Mouse (Mus musculus): ENCODE measurements around the gene Gm10318.

The Gm10318 gene

GRCm38 (mm10) chr10:77895562-77895961, 42.9 kb downstream of the Gm10318 start:
- no peak for DNase-seq (ENCODE audit: low spot score in 2 of 2)

GRCm38 (mm10) chr10:77900126-77900525, 47.5 kb downstream of the Gm10318 start:
- DNase-seq (ENCODE audit: low spot score in 2 of 2): no peak

- DNase-seq (ENCODE audit: low spot score in 2 of 2): no peak
Measured at GRCm38 (mm10) chr10:77900903-77901818, 48.5 kb downstream of the Gm10318 start.

GRCm38 (mm10) chr10:77901871-77902210, 49.2 kb downstream of the Gm10318 start:
- DNase-seq (ENCODE audit: low spot score in 2 of 2): no peak

- DNase-seq (ENCODE audit: low spot score in 2 of 2): peak; percentile 37 to 38
Measured at GRCm38 (mm10) chr10:77902211-77902893, 49.7 kb downstream of the Gm10318 start, which contains the start of gene Lrrc3. Lrrc3 (minus strand) TSS chr10:77902536.

- peak; percentile 48 to 49 for DNase-seq (ENCODE audit: low spot score in 2 of 2)
Measured at GRCm38 (mm10) chr10:77902894-77903715, 50.4 kb downstream of the Gm10318 start.
